Mouse (Mus musculus) neural tube, embryonic 12.5 days (tissue): ENCODE data around the gene Ifnb1. TPM values are rescaled to one million over a fixed set of nuclear protein-coding genes. Genes with fewer than 3 reads are reported as not detected.

Source experiments
- ATAC-seq: fragments of 200-750 bp; cut with Nextera tagmentation; 2 replicates; pipeline ENCODE4 v1.8.0; 2017; ENCODE audit warnings: low read depth, mild to moderate bottlenecking, moderate TSS enrichment, moderate library complexity; ENCODE audit not compliant: low FRiP score
- H3K27ac ChIP-seq: fragments of 300-500 bp; sonication (generic); 2 replicates; pipeline ENCODE4 v1.5.1; 2016
- H3K27me3 ChIP-seq: fragments of 300-500 bp; sonication (generic); replicated peaks from 2 replicates; pipeline ENCODE4 v1.6.1; 2016; ENCODE audit warnings: mild to moderate bottlenecking
- H3K36me3 ChIP-seq: fragments of 300-500 bp; sonication (generic); 2 replicates; pipeline ENCODE4 v1.6.1; 2016; ENCODE audit warnings: mild to moderate bottlenecking
- H3K4me1 ChIP-seq: fragments of 300-500 bp; sonication (generic); 2 replicates; pipeline ENCODE4 v1.6.1; 2016
- H3K4me2 ChIP-seq: fragments of 300-500 bp; sonication (generic); replicated peaks from 2 replicates; pipeline ENCODE4 v1.6.1; 2016; ENCODE audit warnings: mild to moderate bottlenecking
- H3K4me3 ChIP-seq: fragments of 300-500 bp; sonication (generic); 2 replicates; pipeline ENCODE4 v1.5.1; 2016
- H3K9ac ChIP-seq: fragments of 300-500 bp; sonication (generic); 2 replicates; pipeline ENCODE4 v1.6.1; 2016; ENCODE audit warnings: mild to moderate bottlenecking
- H3K9me3 ChIP-seq: fragments of 300-500 bp; sonication (generic); 2 replicates; pipeline ENCODE4 v1.6.1; 2016; ENCODE audit warnings: mild to moderate bottlenecking
- WGBS: fragments of 180-500 bp; shearing (Covaris S2); methylation state at CpG from one replicate; pipeline ENCODE4 v1.1.7; 2016; 5-methylcytosine and 5-hydroxymethylcytosine counted together
- polyA plus RNA-seq: library from polyadenylated mRNA; unstranded; fragments of >200 nt; fragmentation: Nextera tagmentation; extraction: Ambion mirVana; gene quantifications from 2 replicates; pipeline ENCODE4 v1.2.1, GENCODE M21; 2016

Ifnb1 gene
- polyA plus RNA-seq, 1 experiment from 2014 or later: not detected

GRCm38 (mm10) chr4:88489622-88490021 lies 33.0 kb downstream of the Ifnb1 start:
- Histone ChIP-seq H3K4me2 (no peak overlapping the region), H3K27ac (no peak overlapping the region), H3K27me3 (no peaks in the 10 kb centered on the region), H3K4me1 (no peaks in the 10 kb centered on the region), H3K4me3 (no peak overlapping the region), H3K36me3 (no peaks in the 10 kb centered on the region), H3K9me3 (no peaks in the 10 kb centered on the region), H3K9ac (no peak overlapping the region)
- ATAC-seq: no peak
- 96% methylated on average over 2 of the region's 2 CpGs for WGBS

- Histone ChIP-seq H3K27me3 (no peaks in the 10 kb centered on the region), H3K4me2 (no peak overlapping the region), H3K9ac (no peak overlapping the region), H3K36me3 (no peaks in the 10 kb centered on the region), H3K27ac (no peak overlapping the region), H3K4me1 (no peaks in the 10 kb centered on the region), H3K9me3 (no peaks in the 10 kb centered on the region), H3K4me3 (no peak overlapping the region)
- no peak for ATAC-seq
- 88% methylated on average over 3 of the region's 3 CpGs for WGBS
These were observed 34.5 kb downstream of the Ifnb1 start for GRCm38 (mm10) chr4:88488107-88488506.

- H3K4me2 ChIP-seq: no peak overlapping the region
- H3K27ac ChIP-seq: no peak overlapping the region
- H3K36me3 ChIP-seq: no peaks in the 10 kb centered on the region
- H3K4me3 ChIP-seq: no peak overlapping the region
- WGBS: 75% methylated on average over 6 of the region's 6 CpGs
- H3K9me3 ChIP-seq: no peaks in the 10 kb centered on the region
- no peaks in the 10 kb centered on the region for H3K4me1 ChIP-seq
- no peak overlapping the region for H3K9ac ChIP-seq
- no peaks in the 10 kb centered on the region for H3K27me3 ChIP-seq
- no peak for ATAC-seq
These were observed 42.4 kb downstream of the Ifnb1 start for GRCm38 (mm10) chr4:88480130-88480529.

GRCm38 (mm10) chr4:88478809-88479186 lies 43.8 kb downstream of the Ifnb1 start:
- no peaks in the 10 kb centered on the region for H3K4me1 ChIP-seq
- no peaks in the 10 kb centered on the region for H3K9me3 ChIP-seq

GRCm38 (mm10) chr4:88478177-88478808 lies 44.3 kb downstream of the Ifnb1 start:
- no peak overlapping the region for H3K4me2 ChIP-seq
- H3K27me3 ChIP-seq: no peaks in the 10 kb centered on the region
- ATAC-seq: no peak
- H3K4me1 ChIP-seq: no peaks in the 10 kb centered on the region
- H3K9ac ChIP-seq: no peak overlapping the region
- no peak overlapping the region for H3K27ac ChIP-seq
- no peaks in the 10 kb centered on the region for H3K9me3 ChIP-seq
- H3K36me3 ChIP-seq: no peaks in the 10 kb centered on the region
- no peak overlapping the region for H3K4me3 ChIP-seq
- WGBS: 80% methylated on average over 4 of the region's 4 CpGs

More at GRCm38 (mm10) chr4:88478809-88479186, 43.8 kb downstream of the Ifnb1 start:
- no peak overlapping the region for H3K4me2 ChIP-seq
- no peak overlapping the region for H3K4me3 ChIP-seq
- WGBS: 87% methylated on average over 9 of the region's 9 CpGs
- no peaks in the 10 kb centered on the region for H3K36me3 ChIP-seq
- H3K9ac ChIP-seq: no peak overlapping the region
- no peak overlapping the region for H3K27ac ChIP-seq
- H3K27me3 ChIP-seq: no peaks in the 10 kb centered on the region
- no peak for ATAC-seq

- H3K27me3 ChIP-seq: no peaks in the 10 kb centered on the region
These were observed 45.9 kb downstream of the Ifnb1 start for GRCm38 (mm10) chr4:88476511-88477210.

GRCm38 (mm10) chr4:88476084-88476483 lies 46.5 kb downstream of the Ifnb1 start:
- Histone ChIP-seq H3K4me2 (no peak overlapping the region), H3K27me3 (no peaks in the 10 kb centered on the region), H3K4me1 (no peaks in the 10 kb centered on the region), H3K9me3 (no peaks in the 10 kb centered on the region), H3K4me3 (no peak overlapping the region), H3K9ac (no peak overlapping the region), H3K27ac (no peak overlapping the region), H3K36me3 (no peaks in the 10 kb centered on the region)
- ATAC-seq: no peak
- whole genome bisulfite sequencing: 82% methylated on average over 3 of the region's 3 CpGs

More at GRCm38 (mm10) chr4:88476511-88477210, 45.9 kb downstream of the Ifnb1 start:
- no peaks in the 10 kb centered on the region for H3K36me3 ChIP-seq
- no peaks in the 10 kb centered on the region for H3K9me3 ChIP-seq
- no peak overlapping the region for H3K4me3 ChIP-seq
- ATAC-seq: no peak
- H3K27ac ChIP-seq: no peak overlapping the region
- WGBS: 64% methylated on average over 4 of the region's 4 CpGs
- no peaks in the 10 kb centered on the region for H3K4me1 ChIP-seq
- H3K4me2 ChIP-seq: no peak overlapping the region
- no peak overlapping the region for H3K9ac ChIP-seq

Other genes with a start within 250 kb of the Ifnb1 start
- gene Hacd4, start 83.8 kb downstream of the Ifnb1 start, polyA plus RNA-seq: 2.6 and 3.8 TPM in 2 replicates
- not detected in 2 replicates for gene Ifna15, start 35.5 kb upstream of the Ifnb1 start, polyA plus RNA-seq
- gene Ifna14, start 49.0 kb upstream of the Ifnb1 start, polyA plus RNA-seq: not detected in 2 replicates
- gene Ifna9, start 69.6 kb upstream of the Ifnb1 start, polyA plus RNA-seq: not detected in 2 replicates
- gene Ifna12, start 80.6 kb upstream of the Ifnb1 start, polyA plus RNA-seq: not detected in 2 replicates
- not detected in 2 replicates for gene C87499, start 111.6 kb upstream of the Ifnb1 start, polyA plus RNA-seq
- gene Ifna13, start 121.7 kb upstream of the Ifnb1 start, polyA plus RNA-seq: not detected in 2 replicates
- gene Ifna16, start 154.2 kb upstream of the Ifnb1 start, polyA plus RNA-seq: not detected in 2 replicates
- not detected in 2 replicates for gene Ifna2, start 161.1 kb upstream of the Ifnb1 start, polyA plus RNA-seq
- gene Ifnab, start 168.6 kb upstream of the Ifnb1 start, polyA plus RNA-seq: not detected in 2 replicates
- gene Gm26566, start 199.0 kb upstream of the Ifnb1 start, polyA plus RNA-seq: 1.6 and 2.0 TPM in 2 replicates
- 127 and 132 TPM in 2 replicates for gene Klhl9, start 199.7 kb upstream of the Ifnb1 start, polyA plus RNA-seq
- gene Gm13271, start 232.1 kb upstream of the Ifnb1 start, polyA plus RNA-seq: not detected in 2 replicates
- gene Gm13283, start 237.3 kb upstream of the Ifnb1 start, polyA plus RNA-seq: 0.32 and 0.46 TPM in 2 replicates